14 mouse cellular contexts compared by ENCODE assay signal in the genomic region with DNA sequence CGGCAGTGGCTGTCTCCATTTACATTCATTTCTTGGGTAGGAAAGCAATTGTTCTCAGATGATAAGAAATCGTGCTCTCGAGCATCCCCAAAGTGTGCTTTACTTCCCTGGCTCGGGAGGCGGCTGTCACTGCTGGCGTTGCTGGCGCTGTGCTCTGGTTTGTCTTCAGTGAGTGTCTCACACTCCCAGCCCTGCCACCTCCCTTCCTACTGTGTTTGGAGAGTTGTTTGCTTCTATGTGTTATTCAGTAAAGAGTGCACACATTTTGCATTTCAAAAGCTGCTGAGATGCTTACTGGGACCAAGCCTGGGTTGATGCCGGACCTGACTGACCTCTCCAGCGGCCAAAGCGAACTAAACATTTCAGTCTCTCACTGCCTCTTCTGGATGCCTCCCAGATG.
DNase-seq lines count a peak whose midpoint lies in the region; ATAC-seq and TF ChIP-seq lines count a peak whose summit lies in the region.
"Had no signal": no experiment of that assay in that cellular context is flagged by ENCODE, and none has a peak within 500 bp of the region (broad histone marks: within the 10 kb centered on the region; RNA-seq: fewer than 3 reads in every experiment).

No protein-coding gene starts in this region.

- H3K4me1 ChIP-seq in forebrain, embryonic 14.5 days (ENCODE audit: control insufficient read depth, insufficient read depth, low read length) = peaks cover 8% of the 10 kb centered on the region
- no peaks in the 10 kb centered on the region for H3K4me1 ChIP-seq in forebrain, embryonic 11.5 days (replicated peaks; ENCODE audit: control insufficient read depth, insufficient read depth, low read length)
- H3K4me1 ChIP-seq in midbrain, embryonic 13.5 days (replicated peaks) = peaks cover 11% of the 10 kb centered on the region
- H3K4me1 ChIP-seq in stomach, postnatal 0 days (replicated peaks; ENCODE audit: control insufficient read depth, insufficient read depth) = no peaks in the 10 kb centered on the region

- no peak overlapping the region for H3K4me2 ChIP-seq in forebrain, embryonic 14.5 days (ENCODE audit: low read length)
- no peak overlapping the region for H3K4me2 ChIP-seq in forebrain, embryonic 11.5 days (ENCODE audit: low read depth, low read length, severe bottlenecking)
- H3K4me2 ChIP-seq in midbrain, embryonic 13.5 days (replicated peaks) = no peak overlapping the region
- no peak overlapping the region for H3K4me2 ChIP-seq in stomach, postnatal 0 days (replicated peaks; ENCODE audit: low read depth)
- H3K4me2 ChIP-seq: embryonic facial prominence, embryonic 12.5 days; limb, embryonic 13.5 days had no signal

- H3K27me3 ChIP-seq in forebrain, embryonic 14.5 days (replicated peaks; ENCODE audit: control insufficient read depth, insufficient read depth, low read length) = no peaks in the 10 kb centered on the region
- no peaks in the 10 kb centered on the region for H3K27me3 ChIP-seq in forebrain, embryonic 11.5 days (ENCODE audit: control insufficient read depth, insufficient read depth, low read length)
- no peaks in the 10 kb centered on the region for H3K27me3 ChIP-seq in midbrain, embryonic 13.5 days
- no peaks in the 10 kb centered on the region for H3K27me3 ChIP-seq in stomach, postnatal 0 days (ENCODE audit: control insufficient read depth, insufficient read depth, low read length)
- H3K27me3 ChIP-seq: embryonic facial prominence, embryonic 12.5 days had no signal

- no peaks in the 10 kb centered on the region for H3K9me3 ChIP-seq in forebrain, embryonic 14.5 days (replicated peaks; ENCODE audit: control insufficient read depth, low read length)
- no peaks in the 10 kb centered on the region for H3K9me3 ChIP-seq in forebrain, embryonic 11.5 days (ENCODE audit: control insufficient read depth, low read length)
- H3K9me3 ChIP-seq in midbrain, embryonic 13.5 days = no peaks in the 10 kb centered on the region
- no peaks in the 10 kb centered on the region for H3K9me3 ChIP-seq in stomach, postnatal 0 days (ENCODE audit: control insufficient read depth, low read length)
- H3K9me3 ChIP-seq: embryonic facial prominence, embryonic 12.5 days had no signal

- H3K4me3 ChIP-seq in forebrain, embryonic 14.5 days (ENCODE audit: low read depth, low read length) = no peak overlapping the region
- no peak overlapping the region for H3K4me3 ChIP-seq in forebrain, embryonic 11.5 days (ENCODE audit: low read depth, low read length)
- no peak overlapping the region for H3K4me3 ChIP-seq in left cerebral cortex, adult 2 months
- no peak overlapping the region for H3K4me3 ChIP-seq in midbrain, embryonic 13.5 days (replicated peaks)
- H3K4me3 ChIP-seq in stomach, postnatal 0 days (ENCODE audit: low read depth, low read length) = no peak overlapping the region
- H3K4me3 ChIP-seq: embryonic facial prominence, embryonic 12.5 days; limb, embryonic 13.5 days had no signal

- H3K36me3 ChIP-seq in forebrain, embryonic 14.5 days (ENCODE audit: control insufficient read depth, insufficient read depth, low read length) = no peaks in the 10 kb centered on the region
- no peaks in the 10 kb centered on the region for H3K36me3 ChIP-seq in forebrain, embryonic 11.5 days (ENCODE audit: control insufficient read depth, insufficient read depth, low read length)
- H3K36me3 ChIP-seq in midbrain, embryonic 13.5 days = no peaks in the 10 kb centered on the region
- no peaks in the 10 kb centered on the region for H3K36me3 ChIP-seq in stomach, postnatal 0 days (ENCODE audit: control insufficient read depth, insufficient read depth, low read length)
- H3K36me3 ChIP-seq: embryonic facial prominence, embryonic 12.5 days; limb, embryonic 13.5 days had no signal

- ATAC-seq in forebrain, embryonic 14.5 days = no peak
- no peak for ATAC-seq in forebrain, embryonic 11.5 days (replicated peaks; ENCODE audit: low FRiP score)
- no peak for ATAC-seq in midbrain, embryonic 13.5 days
- ATAC-seq in stomach, postnatal 0 days (ENCODE audit: low FRiP score, low TSS enrichment) = no peak

- TF ChIP-seq EP300 in stomach, postnatal 0 days (optimal IDR thresholded peaks at IDR 0.05) = no peak

- DNase-seq in forebrain, embryonic 14.5 days (ENCODE audit: low spot score) = peak; percentile 46
- no peak for DNase-seq in forebrain, embryonic 11.5 days (ENCODE audit: low spot score)
- DNase-seq in left cerebral cortex, adult 2 months (ENCODE audit: extremely low spot score in 1 of 2, low spot score in 2 of 2) = no peak
- no peak for DNase-seq in left cerebral cortex, adult 11 months (ENCODE audit: low spot score)
- DNase-seq in brain, embryonic 14.5 days (ENCODE audit: low read depth) = peak; percentile 75
- no peak for DNase-seq in stomach, postnatal 0 days (ENCODE audit: low spot score)
- no peak for DNase-seq in kidney, adult 18-20 months
- DNase-seq: adrenal gland, postnatal 14 days; lung, postnatal 4 days; spleen, adult 18-20 months had no signal

- no peak for TF ChIP-seq POLR2A in brain, embryonic 14.5 days (IDR thresholded peaks at IDR 0.05; ENCODE audit: borderline replicate concordance, extremely low read depth, insufficient read depth, insufficient read length, poor library complexity, severe bottlenecking)

- no peak overlapping the region for H3K27ac ChIP-seq in forebrain, embryonic 14.5 days (ENCODE audit: low read depth, low read length)
- no peak overlapping the region for H3K27ac ChIP-seq in forebrain, embryonic 11.5 days (ENCODE audit: low read depth, low read length)
- H3K27ac ChIP-seq in left cerebral cortex, adult 2 months = peak overlapping the region; percentile 50; the same call in 1 of the 2 replicates
- peak overlapping the region; percentile 69 for H3K27ac ChIP-seq in midbrain, embryonic 13.5 days
- no peak overlapping the region for H3K27ac ChIP-seq in stomach, postnatal 0 days (replicated peaks)
- H3K27ac ChIP-seq: embryonic facial prominence, embryonic 12.5 days; kidney, postnatal 0 days; limb, embryonic 13.5 days had no signal

- WGBS in forebrain, embryonic 14.5 days = 55% methylated on average over 10 of the region's 10 CpGs
- WGBS in forebrain, embryonic 11.5 days = 75% methylated on average over 10 of the region's 10 CpGs
- WGBS in midbrain, embryonic 13.5 days = 53% methylated on average over 10 of the region's 10 CpGs
- 73% methylated on average over 10 of the region's 10 CpGs for WGBS in stomach, postnatal 0 days

- H3K9ac ChIP-seq in forebrain, embryonic 14.5 days (ENCODE audit: low read length) = no peak overlapping the region
- H3K9ac ChIP-seq in forebrain, embryonic 11.5 days (ENCODE audit: low read length) = no peak overlapping the region
- no peak overlapping the region for H3K9ac ChIP-seq in midbrain, embryonic 13.5 days (replicated peaks)
- H3K9ac ChIP-seq in stomach, postnatal 0 days (ENCODE audit: low read length) = no peak overlapping the region
- H3K9ac ChIP-seq: embryonic facial prominence, embryonic 12.5 days; limb, embryonic 13.5 days had no signal

- intact Hi-C loops in left cerebral cortex, adult 2 months (cut with DNase I) = no loop called here

- TF ChIP-seq CTCF in left cerebral cortex, adult 2 months (IDR thresholded peaks at IDR 0.05) = no peak
- no peak for TF ChIP-seq CTCF in brain, embryonic 14.5 days (IDR thresholded peaks at IDR 0.05; ENCODE audit: borderline replicate concordance, extremely low read depth, insufficient read depth, insufficient read length)
- no peak for TF ChIP-seq CTCF in stomach, postnatal 0 days (IDR thresholded peaks at IDR 0.05; ENCODE audit: low read depth)

Comparison
In these comparisons a context has a peak if more than half of its experiments do, and no peak if none do; other contexts are left out.
1. DNase-seq: peak in forebrain, embryonic 14.5 days (single experiment) and brain, embryonic 14.5 days (single experiment); none in forebrain, embryonic 11.5 days (single experiment), left cerebral cortex, adult 2 months (0 of 2), left cerebral cortex, adult 11 months (single experiment), stomach, postnatal 0 days (single experiment) and kidney, adult 18-20 months (single experiment).
2. H3K27ac ChIP-seq: peak in left cerebral cortex, adult 2 months (single experiment) and midbrain, embryonic 13.5 days (single experiment); none in forebrain, embryonic 14.5 days (single experiment), forebrain, embryonic 11.5 days (single experiment) and stomach, postnatal 0 days (single experiment).